Mouse (Mus musculus): ENCODE results near the gene Tbx1.
"Not testable (repeated sequence)": the region's sequence is repeated elsewhere in the genome, so short reads cannot be mapped to it uniquely, and the experiment has no call there.

The Tbx1 gene

DNA sequence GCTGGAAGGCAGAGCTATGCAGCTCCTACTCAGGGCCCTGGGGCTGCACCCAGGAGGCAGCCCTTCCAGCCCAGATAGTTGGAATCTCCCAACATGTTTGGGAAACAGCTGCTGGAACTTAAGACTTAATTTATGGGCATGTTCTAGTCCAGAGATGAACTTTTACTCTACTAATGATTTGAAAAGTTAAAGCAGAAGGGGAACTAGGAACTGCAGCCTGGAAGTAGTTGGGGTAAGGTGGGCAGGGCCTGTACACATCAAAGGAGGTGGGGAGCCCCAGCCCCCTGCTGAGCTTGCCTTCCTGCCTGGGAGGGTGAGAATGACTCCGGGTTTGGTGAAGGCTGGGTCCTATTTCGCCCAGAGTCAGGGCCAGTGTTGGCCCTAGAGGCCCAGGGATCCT is 35.8 kb downstream of the Tbx1 start:
- DNase-seq (ENCODE audit: low read depth in 2 of 2, low spot score in 2 of 2): no peak

DNA sequence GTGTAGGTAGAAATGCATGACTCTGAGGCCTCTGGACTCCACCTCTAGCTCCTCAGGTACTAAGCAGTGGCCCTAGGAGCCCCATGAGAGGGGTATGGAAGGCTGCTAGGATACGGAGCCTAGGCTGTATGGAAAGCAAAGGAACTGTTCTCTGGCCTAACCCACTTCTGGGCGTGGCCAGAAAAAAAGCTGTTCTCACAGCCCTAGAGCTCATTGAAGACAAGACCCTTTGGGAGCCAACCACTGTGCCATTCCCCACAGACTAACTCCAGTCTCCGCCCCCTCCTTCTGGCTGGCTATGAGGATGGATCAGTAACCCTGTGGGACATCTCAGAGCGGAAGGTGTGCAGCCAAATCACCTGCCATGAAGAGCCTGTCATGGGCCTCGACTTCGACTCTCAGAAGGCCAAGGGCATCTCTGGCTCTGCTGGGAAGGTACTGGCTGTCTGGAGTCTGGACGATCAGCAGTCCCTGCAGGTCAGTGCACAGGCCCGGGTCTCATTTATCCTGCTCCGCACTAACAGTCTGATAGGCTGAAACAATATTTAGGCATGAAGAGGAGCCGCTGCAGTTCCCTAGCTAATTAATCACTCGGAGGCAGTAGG is 38.3 kb downstream of the Tbx1 start:
- no peak for DNase-seq (ENCODE audit: low read depth in 2 of 2, low spot score in 2 of 2)

GRCm38 (mm10) chr16:18551604-18552003 is 38.9 kb downstream of the Tbx1 start:
- no peak for DNase-seq (ENCODE audit: low read depth in 2 of 2, low spot score in 2 of 2)

- DNase-seq (ENCODE audit: low read depth in 2 of 2, low spot score in 2 of 2): no peak
These were observed 42.6 kb downstream of the Tbx1 start for GRCm38 (mm10) chr16:18547891-18548290.

DNA sequence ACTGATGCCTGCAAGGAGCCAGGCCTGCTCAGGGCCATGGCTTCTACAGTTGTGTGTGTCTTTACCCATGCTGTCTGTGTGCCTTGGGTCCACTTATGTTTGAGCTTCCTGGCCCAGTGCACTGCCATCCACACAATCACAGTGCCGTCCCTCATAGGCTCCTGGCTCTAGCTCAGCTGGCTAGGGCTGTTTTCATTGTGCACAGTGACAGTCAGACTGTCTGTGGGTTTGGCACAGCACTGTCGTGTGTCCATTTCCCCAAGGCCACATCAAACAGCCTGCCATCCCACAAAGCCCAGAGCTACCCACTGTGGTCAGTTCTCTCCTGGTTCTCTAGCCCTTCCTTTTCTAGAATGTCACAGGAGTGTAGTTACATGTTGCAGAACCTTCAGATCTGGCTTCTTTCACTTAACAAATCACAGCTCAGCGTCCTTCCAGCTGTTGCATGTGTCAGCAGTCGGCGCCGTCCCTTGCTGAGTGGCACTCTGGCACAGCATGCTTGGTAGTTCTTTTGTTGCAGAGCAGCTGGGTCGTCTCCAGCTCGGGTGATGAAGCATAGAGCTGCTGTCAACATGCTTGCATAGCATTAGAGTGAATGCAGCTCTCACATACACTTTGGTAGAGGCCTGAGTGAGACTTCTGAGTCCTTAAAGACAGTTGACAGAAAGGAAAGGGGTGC is 47.2 kb downstream of the Tbx1 start:
- DNase-seq (ENCODE audit: low read depth in 2 of 2, low spot score in 2 of 2): no peak

DNA sequence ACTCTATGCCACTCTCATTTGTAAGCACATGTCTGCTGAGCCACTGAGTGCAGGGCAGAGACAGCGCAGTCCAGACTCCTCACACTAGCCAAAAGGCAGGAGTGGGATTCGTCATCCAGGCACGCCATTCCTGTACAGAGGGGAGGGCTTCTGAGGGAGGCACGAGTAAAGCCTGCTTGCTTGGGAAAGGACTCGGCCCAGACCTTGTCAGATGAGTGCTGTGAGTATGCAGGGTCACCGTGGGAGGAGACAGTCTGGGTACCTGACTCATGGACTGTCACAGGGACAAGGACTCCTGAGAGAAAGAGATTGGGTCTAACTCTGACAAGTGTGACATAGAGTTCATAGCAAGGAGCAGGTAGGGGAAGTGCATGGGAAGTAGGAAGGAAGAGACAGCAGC is 51.2 kb downstream of the Tbx1 start:
- DNase-seq (ENCODE audit: low read depth in 2 of 2, low spot score in 2 of 2): no peak

DNA sequence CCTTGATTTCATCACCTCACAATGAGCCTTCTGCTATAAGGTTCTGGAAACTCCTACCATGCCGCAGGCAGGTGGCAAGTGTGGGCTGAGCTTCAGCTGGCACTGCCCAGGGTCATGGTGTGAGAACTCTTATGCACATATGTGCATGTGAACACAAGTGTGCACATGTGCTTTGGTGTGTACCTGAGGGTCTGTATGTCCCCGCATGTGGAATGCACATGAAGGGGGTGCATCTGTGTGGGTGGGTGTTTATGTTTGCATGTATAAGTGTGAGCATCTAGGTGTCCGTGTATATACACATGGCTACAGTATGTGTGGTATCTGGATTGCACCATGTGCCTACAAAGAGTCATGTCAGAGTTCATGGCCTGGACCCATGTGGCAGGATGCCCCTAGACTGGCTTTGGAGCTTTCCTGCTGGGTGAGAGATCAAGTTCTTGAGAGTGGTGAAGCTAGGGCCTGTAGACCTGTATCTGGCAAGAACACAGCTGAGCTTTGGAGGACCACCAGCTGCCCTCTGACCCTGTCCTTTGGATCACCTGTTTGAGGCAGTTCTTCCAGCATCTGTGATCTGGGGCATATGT is 53.0 kb downstream of the Tbx1 start:
- no peak for DNase-seq (ENCODE audit: low read depth in 2 of 2, low spot score in 2 of 2)

GRCm38 (mm10) chr16:18533061-18533460 is 57.4 kb downstream of the Tbx1 start:
- DNase-seq (ENCODE audit: low read depth in 2 of 2, low spot score in 2 of 2): not testable (repeated sequence)
